Mouse (Mus musculus) megakaryocyte, embryonic 14.5 days (primary cell): ENCODE measurements at regions not wholly inside any gene's neighbourhood (a gene's known extent, or its start where the extent isn't known, plus 50 kb on each side); places are given as distances from the start of the nearest gene placed in this dataset.

ENCODE experiments used
- FLI1 ChIP-seq: IDR thresholded peaks from 2 replicates; pipeline ENCODE4 v1.6.1; 2012; ENCODE audit warnings: low read length, inconsistent platforms, mixed read lengths
- GATA1 ChIP-seq: IDR thresholded peaks from 3 replicates; pipeline ENCODE4 v1.6.1; 2012; ENCODE audit warnings: mixed read lengths, low read length, inconsistent platforms, borderline replicate concordance

DNA sequence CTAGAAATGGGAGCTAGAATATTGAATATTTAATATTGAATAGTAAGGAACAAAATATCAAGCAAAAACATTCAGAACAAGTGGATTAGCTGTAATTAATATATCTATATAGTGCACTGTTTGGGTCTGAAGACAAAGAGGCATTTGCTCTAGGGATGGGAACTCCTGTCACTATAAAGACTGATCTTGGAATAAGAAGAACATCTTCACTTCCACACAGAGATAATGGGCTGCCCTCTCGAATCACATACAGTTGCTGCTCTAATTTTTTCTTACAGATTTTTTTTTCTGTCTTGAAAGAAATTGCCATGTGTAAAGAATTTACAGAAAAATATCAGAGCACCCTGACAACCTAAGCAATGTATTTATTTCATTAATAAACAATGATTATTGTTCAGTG is 229.7 kb upstream of the Zic4 start:
- TF ChIP-seq GATA1 (no peak), FLI1 (no peak)
